Mouse (Mus musculus) small intestine, adult 2 months (tissue): ENCODE results near the gene Il21r.

Experiments used
- CTCF ChIP-seq: fragments of 200-500 bp; IDR thresholded peaks from 2 replicates; pipeline ENCODE4 v1.5.1; 2012; ENCODE audit warnings: low read depth, mild to moderate bottlenecking, control low read depth, inconsistent platforms, low read length, moderate library complexity, mixed read lengths; ENCODE audit not compliant: insufficient replicate concordance, insufficient read length; ENCODE audit errors: extremely low read depth
- POLR2A ChIP-seq: fragments of 200-500 bp; IDR thresholded peaks from 2 replicates; pipeline ENCODE4 v1.6.1; 2012; ENCODE audit warnings: low read depth, mild to moderate bottlenecking, control low read depth, inconsistent platforms, low read length, moderate library complexity

GRCm38 (mm10) chr7:125645413-125645812, 42.2 kb downstream of the Il21r start:
- TF ChIP-seq CTCF, result no peak
- TF ChIP-seq POLR2A, result no peak
